Mouse (Mus musculus) spleen, adult 2 months (tissue): ENCODE results near the gene Prrt1.

Source experiments
- CTCF ChIP-seq: fragments of 200-500 bp; IDR thresholded peaks from 2 replicates; pipeline ENCODE4 v1.5.1; 2011; ENCODE audit warnings: mild to moderate bottlenecking, inconsistent platforms; ENCODE audit not compliant: insufficient read depth, insufficient read length, insufficient replicate concordance; ENCODE audit errors: extremely low read depth
- POLR2A ChIP-seq: fragments of 200-500 bp; IDR thresholded peaks from 2 replicates; pipeline ENCODE4 v1.6.1; 2011; ENCODE audit warnings: low read depth, low read length, inconsistent platforms

- no peak for TF ChIP-seq CTCF
- no peak for TF ChIP-seq POLR2A
These were observed 28.8 kb downstream of the Prrt1 start for GRCm38 (mm10) chr17:34658145-34658544.
